Mouse (Mus musculus): ENCODE measurements around the gene Pex16.
"Not testable (repeated sequence)": the region's sequence is repeated elsewhere in the genome, so short reads cannot be mapped to it uniquely, and the experiment has no call there.

DNA sequence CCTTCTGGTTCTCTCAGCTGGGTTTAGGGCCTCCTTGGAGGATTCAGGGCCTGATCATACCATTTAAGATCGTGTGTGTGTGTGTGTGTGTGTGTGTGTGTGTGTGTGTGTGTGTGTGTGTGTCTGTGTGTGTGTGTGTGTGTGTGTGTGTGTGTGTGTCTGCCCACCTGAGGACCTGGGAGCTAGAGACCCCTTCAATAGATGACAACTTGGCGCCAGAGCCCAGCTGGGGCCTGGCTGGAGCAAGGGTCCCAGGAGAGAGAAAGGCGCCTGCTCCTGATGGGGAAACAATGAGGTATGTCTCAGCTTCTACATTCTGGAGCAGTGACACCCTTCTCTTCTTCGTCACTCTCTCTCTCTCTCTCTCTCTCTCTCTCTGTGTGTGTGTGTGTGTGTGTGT, 25.4 kb downstream of the Pex16 start:
- TF ChIP-seq CTCF, POLR2A (IDR thresholded peaks at IDR 0.05; ENCODE audit: insufficient read depth, low read depth, low read length): not testable (repeated sequence)
